Mouse (Mus musculus) CH12.LX (cell line): Measurements from ENCODE around the gene Uggt1. TPM values are rescaled to one million over a fixed set of nuclear protein-coding genes. Genes with fewer than 3 reads are reported as not detected.

ENCODE experiments used
- DNase-seq: peaks from one replicate; pipeline ENCODE4 v3.0.0-alpha.2; 2013; ENCODE audit errors: extremely low read depth
- H3K27ac ChIP-seq: 2 replicates; pipeline ENCODE4 v1.5.1; 2012; ENCODE audit warnings: low read depth, mild to moderate bottlenecking, control low read depth, moderate library complexity; ENCODE audit not compliant: insufficient read depth
- H3K27me3 ChIP-seq: replicated peaks from 2 replicates; pipeline ENCODE3; 2012; ENCODE audit warnings: inconsistent platforms
- H3K36me3 ChIP-seq, 2 experiments: replicated peaks in 1 of 2; 2 replicates each; pipeline versions ENCODE3 to v1.6.1; 2012; ENCODE audit warnings: inconsistent platforms in 1 of 2, low read length in 1 of 2, mild to moderate bottlenecking in 1 of 2, mixed read lengths in 1 of 2, moderate library complexity in 1 of 2; ENCODE audit not compliant: control insufficient read depth in 1 of 2, insufficient read depth in 1 of 2
- H3K4me1 ChIP-seq, 2 experiments: 2 replicates each; pipeline ENCODE4 v1.6.1; 2012; ENCODE audit warnings: inconsistent platforms in 1 of 2, moderate library complexity in 1 of 2; ENCODE audit not compliant: insufficient read depth in 2 of 2, control insufficient read depth in 1 of 2
- H3K4me2 ChIP-seq: 2 replicates; pipeline ENCODE4 v1.6.1; 2012; ENCODE audit warnings: low read depth, mild to moderate bottlenecking, control low read depth; ENCODE audit not compliant: poor library complexity, insufficient read depth, severe bottlenecking
- H3K4me3 ChIP-seq, 3 experiments: fragments of 150-350 bp in 1 of 3; sonication (generic) in 1 of 3; replicated peaks in 1 of 3; 2 replicates each; pipeline versions ENCODE3 to v1.5.1; 2011 to 2012; ENCODE audit warnings: low read depth in 2 of 3, low read length in 2 of 3, mild to moderate bottlenecking in 2 of 3, moderate library complexity in 2 of 3, control low read depth in 1 of 3, improper control_type of control experiment in 1 of 3, inconsistent platforms in 1 of 3, mixed read lengths in 1 of 3; ENCODE audit not compliant: poor library complexity in 1 of 3
- H3K79me2 ChIP-seq: replicated peaks from 2 replicates; pipeline ENCODE4 v1.6.1; 2012; ENCODE audit warnings: mild to moderate bottlenecking, moderate library complexity; ENCODE audit not compliant: control insufficient read depth, poor library complexity, insufficient read depth, severe bottlenecking; ENCODE audit errors: extremely low read depth
- H3K9ac ChIP-seq: 2 replicates; pipeline ENCODE4 v1.6.1; 2012; ENCODE audit warnings: low read depth, mild to moderate bottlenecking, control low read depth, moderate library complexity; ENCODE audit not compliant: insufficient read depth
- H3K9me3 ChIP-seq: replicated peaks from 2 replicates; pipeline ENCODE3; 2012; ENCODE audit warnings: low read length, inconsistent platforms, mixed read lengths
- BHLHE40 ChIP-seq: IDR thresholded peaks from 2 replicates; pipeline ENCODE4 v1.6.1; 2011; ENCODE audit warnings: mild to moderate bottlenecking, low read depth, low read length, improper control_type of control experiment
- CHD2 ChIP-seq: IDR thresholded peaks from 2 replicates; pipeline ENCODE4 v1.6.1; 2011; ENCODE audit warnings: low read length, improper control_type of control experiment
- CTCF ChIP-seq, 2 experiments: IDR thresholded peaks in 1 of 2; conservative IDR thresholded peaks in 1 of 2; 2 replicates each; pipeline ENCODE4 v1.5.1; 2011 to 2012; ENCODE audit warnings: low read depth in 2 of 2, low read length in 2 of 2, improper control_type of control experiment in 1 of 2, inconsistent platforms in 1 of 2, mild to moderate bottlenecking in 1 of 2, moderate library complexity in 1 of 2
- E2F4 ChIP-seq: IDR thresholded peaks from 2 replicates; pipeline ENCODE4 v1.6.1; 2011; ENCODE audit warnings: low read depth, low read length, improper control_type of control experiment; ENCODE audit not compliant: insufficient replicate concordance
- ELF1 ChIP-seq: IDR thresholded peaks from 2 replicates; pipeline ENCODE4 v1.6.1; 2014; ENCODE audit warnings: low read depth, mild to moderate bottlenecking, inconsistent platforms, low read length, improper control_type of control experiment
- ETS1 ChIP-seq: conservative IDR thresholded peaks from 2 replicates; pipeline ENCODE4 v1.6.1; 2012; ENCODE audit warnings: low read depth, mild to moderate bottlenecking, inconsistent platforms, low read length, improper control_type of control experiment, moderate library complexity
- GABPA ChIP-seq: IDR thresholded peaks from 2 replicates; pipeline ENCODE4 v1.6.1; 2012; ENCODE audit warnings: low read depth, low read length, improper control_type of control experiment, inconsistent platforms; ENCODE audit not compliant: insufficient replicate concordance
- JUND ChIP-seq: conservative IDR thresholded peaks from 2 replicates; pipeline ENCODE4 v1.6.1; 2011; ENCODE audit warnings: low read depth, low read length, improper control_type of control experiment
- MAFK ChIP-seq: IDR thresholded peaks from 2 replicates; pipeline ENCODE4 v1.6.1; 2011; ENCODE audit warnings: low read length, improper control_type of control experiment; ENCODE audit not compliant: insufficient replicate concordance
- MAX ChIP-seq: IDR thresholded peaks from 2 replicates; pipeline ENCODE4 v1.6.1; 2011; ENCODE audit warnings: low read length, improper control_type of control experiment
- MAZ ChIP-seq: IDR thresholded peaks from 2 replicates; pipeline ENCODE4 v1.6.1; 2012; ENCODE audit warnings: low read depth, mild to moderate bottlenecking, inconsistent platforms, low read length, improper control_type of control experiment, moderate library complexity
- MEF2A ChIP-seq: IDR thresholded peaks from 2 replicates; pipeline ENCODE4 v1.6.1; 2014; ENCODE audit warnings: low read depth, mild to moderate bottlenecking, inconsistent platforms, low read length, improper control_type of control experiment, borderline replicate concordance
- MYC ChIP-seq: IDR thresholded peaks from 2 replicates; pipeline ENCODE4 v1.6.1; 2011; ENCODE audit warnings: low read depth, mild to moderate bottlenecking, improper control_type of control experiment, low read length
- NELFE ChIP-seq: IDR thresholded peaks from 2 replicates; pipeline ENCODE4 v1.6.1; 2011; ENCODE audit warnings: low read depth, low read length, improper control_type of control experiment
- PAX5 ChIP-seq: IDR thresholded peaks from 2 replicates; pipeline ENCODE4 v1.6.1; 2012; ENCODE audit warnings: low read length, inconsistent platforms, mixed read lengths
- POLR2AphosphoS2 ChIP-seq: IDR thresholded peaks from 2 replicates; pipeline ENCODE4 v1.6.1; 2011; ENCODE audit warnings: low read depth, low read length, improper control_type of control experiment
- RAD21 ChIP-seq: IDR thresholded peaks from 2 replicates; pipeline ENCODE4 v1.6.1; 2011; ENCODE audit warnings: low read depth, mild to moderate bottlenecking, low read length, improper control_type of control experiment, moderate library complexity
- RCOR1 ChIP-seq: conservative IDR thresholded peaks from 2 replicates; pipeline ENCODE4 v1.6.1; 2012; ENCODE audit warnings: low read depth, mild to moderate bottlenecking, inconsistent platforms, low read length, improper control_type of control experiment
- SIN3A ChIP-seq: IDR thresholded peaks from 2 replicates; pipeline ENCODE4 v1.6.1; 2012; ENCODE audit warnings: low read length, improper control_type of control experiment, inconsistent platforms
- TBP ChIP-seq: conservative IDR thresholded peaks from 2 replicates; pipeline ENCODE4 v1.6.1; 2011; ENCODE audit warnings: low read depth, low read length, improper control_type of control experiment
- TCF12 ChIP-seq: IDR thresholded peaks from 2 replicates; pipeline ENCODE4 v1.6.1; 2014; ENCODE audit warnings: low read depth, mild to moderate bottlenecking, inconsistent platforms, low read length, improper control_type of control experiment
- UBTF ChIP-seq: IDR thresholded peaks from 2 replicates; pipeline ENCODE4 v1.6.1; 2012; ENCODE audit warnings: low read depth, mild to moderate bottlenecking, inconsistent platforms, low read length, improper control_type of control experiment, moderate library complexity
- USF1 ChIP-seq: IDR thresholded peaks from 2 replicates; pipeline ENCODE4 v1.6.1; 2014; ENCODE audit warnings: low read depth, mild to moderate bottlenecking, inconsistent platforms, low read length, improper control_type of control experiment
- USF2 ChIP-seq: conservative IDR thresholded peaks from 2 replicates; pipeline ENCODE4 v1.6.1; 2011; ENCODE audit warnings: low read depth, low read length, improper control_type of control experiment
- ZKSCAN1 ChIP-seq: IDR thresholded peaks from 2 replicates; pipeline ENCODE4 v1.6.1; 2012; ENCODE audit warnings: low read depth, inconsistent platforms, low read length, improper control_type of control experiment, borderline replicate concordance
- ZMIZ1 ChIP-seq: IDR thresholded peaks from 2 replicates; pipeline ENCODE4 v1.6.1; 2012; ENCODE audit warnings: low read depth, mild to moderate bottlenecking, inconsistent platforms, low read length, improper control_type of control experiment
- ZNF384 ChIP-seq: IDR thresholded peaks from 2 replicates; pipeline ENCODE4 v1.6.1; 2012; ENCODE audit warnings: low read depth, low read length, improper control_type of control experiment, inconsistent platforms
- dilution Hi-C: fragments of 300-500 bp; cut with MboI; formaldehyde crosslinking; loops from 2 replicates; pipeline ENCODE4 v1.14.3; 2020; ENCODE audit warnings: low sequenced_read_pairs; ENCODE audit not compliant: extremely low pct_unique_long_range_greater_than_20kb, extremely low pct_ligation_motif_present
- in situ Hi-C: fragments of 300-500 bp; cut with MboI; formaldehyde crosslinking; loops from 3 replicates; pipeline ENCODE4 v1.14.3; 2019; ENCODE audit warnings: low sequenced_read_pairs, low pct_ligation_motif_present, low pct_unique_long_range_greater_than_20kb, mixed read lengths
- polyA plus RNA-seq: library from polyadenylated mRNA; unstranded; fragments of >175 nt; gene quantifications from 2 replicates; pipeline ENCODE4 v1.2.1, GENCODE M21; 2012; ENCODE audit warnings: low read depth; ENCODE audit not compliant: insufficient read length
- total RNA-seq, 2 experiments: library from RNA; depleted of rRNA; stranded (reverse); fragments of 300-350 nt in 1 of 2; fragments of >200 nt in 1 of 2; gene quantifications; 2 replicates each; pipeline ENCODE4 v1.2.3; 2012 to 2014

Uggt1 gene
- total and polyA plus RNA-seq, 3 experiments: 35.3 to 41.2 (median 39.5) TPM

GRCm38 (mm10) chr1:36194482-36194881, 50.0 kb downstream of the Uggt1 start:
- no peaks in the 10 kb centered on the region for H3K79me2 ChIP-seq
- H3K27me3 ChIP-seq: no peaks in the 10 kb centered on the region
- H3K9me3 ChIP-seq: no peaks in the 10 kb centered on the region
- no peak overlapping the region for H3K4me2 ChIP-seq
- peaks cover 0 to 3% of the 10 kb centered on the region in 2 experiments; a peak in 1 of 4 replicates for H3K4me1 ChIP-seq
- in situ Hi-C loops (no loop called here), dilution Hi-C loops (no loop called here)
- no peak overlapping the region for H3K9ac ChIP-seq
- no peak overlapping the region for H3K4me3 ChIP-seq
- H3K27ac ChIP-seq: no peak overlapping the region
- TF ChIP-seq USF1 (no peak), E2F4 (no peak), BHLHE40 (no peak), ZKSCAN1 (no peak), SIN3A (no peak), ETS1 (no peak), MYC (no peak), TCF12 (no peak), MAFK (no peak), CHD2 (no peak), ELF1 (no peak), JUND (no peak), RAD21 (no peak), GABPA (no peak), MEF2A (no peak), ZMIZ1 (no peak), POLR2AphosphoS2 (no peak), RCOR1 (no peak), NELFE (no peak)
- DNase-seq: no peak
- peaks cover 69 to 93% of the 10 kb centered on the region in 2 experiments for H3K36me3 ChIP-seq

- Histone ChIP-seq H3K79me2 (no peaks in the 10 kb centered on the region), H3K27me3 (no peaks in the 10 kb centered on the region), H3K27ac (no peak overlapping the region), H3K4me1 (no peaks in the 10 kb centered on the region), H3K9me3 (no peaks in the 10 kb centered on the region), H3K4me2 (no peak overlapping the region), H3K36me3 (peaks cover 67 to 92% of the 10 kb centered on the region in 2 experiments), H3K4me3 (no peak overlapping the region), H3K9ac (no peak overlapping the region)
- TF ChIP-seq UBTF (no peak), USF2 (no peak), MAFK (no peak), USF1 (no peak), CTCF (conservative IDR thresholded peaks at IDR 0.05 in 1 of 2, IDR thresholded peaks at IDR 0.05 in 1 of 2; ENCODE audit: low read depth in 2 of 2, low read length in 2 of 2) (no peak), ELF1 (no peak), MAZ (no peak), ZMIZ1 (no peak), MAX (no peak), ETS1 (no peak), ZNF384 (no peak), E2F4 (no peak), PAX5 (no peak), TBP (no peak), BHLHE40 (no peak)
- DNase-seq: no peak
- in situ Hi-C loops: no loop called here
- dilution Hi-C loops: no loop called here
Observed at GRCm38 (mm10) chr1:36191966-36192365, 52.6 kb downstream of the Uggt1 start.
